Mouse (Mus musculus): ENCODE results near the gene Ptprd.

The Ptprd gene

DNA sequence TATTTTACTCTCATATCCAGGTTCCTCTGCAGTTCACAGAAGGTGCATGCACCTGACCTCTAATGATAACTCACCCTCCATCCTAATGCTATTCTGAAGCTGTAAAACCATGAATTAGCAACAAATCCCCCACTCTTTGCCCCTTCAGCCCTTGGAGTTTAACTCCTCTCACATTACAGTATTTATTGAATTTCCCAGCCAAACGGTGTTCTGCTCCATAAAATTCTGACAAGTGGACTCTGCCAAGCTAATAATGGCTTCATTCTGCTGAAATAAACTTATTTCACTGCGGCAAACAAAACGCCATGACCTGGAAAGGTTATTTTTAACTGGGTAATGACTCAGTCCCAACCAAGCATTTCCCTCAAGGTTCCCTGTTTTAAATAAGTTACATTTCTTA, 1842.7 kb downstream of the Ptprd start:
- DNase-seq = peak; percentile 51

DNA sequence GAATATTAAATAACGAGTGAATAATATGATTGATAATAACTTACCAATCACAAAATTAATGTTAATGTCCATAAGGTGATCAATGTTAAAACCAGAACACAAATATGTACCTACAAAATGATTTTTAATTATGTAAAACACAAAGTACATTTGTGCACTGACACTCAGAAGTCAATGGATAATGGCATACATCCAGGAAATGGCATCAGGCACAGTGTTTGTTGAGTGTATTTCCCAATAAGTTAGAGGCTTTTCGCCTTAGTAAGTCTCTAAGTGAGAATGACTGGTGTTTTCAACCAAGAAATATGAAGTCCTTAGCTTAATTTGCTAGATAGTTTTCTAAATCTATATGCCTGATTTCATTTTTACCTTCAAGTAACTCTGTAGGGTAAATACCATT, 1843.5 kb downstream of the Ptprd start:
- DNase-seq = no peak

DNA sequence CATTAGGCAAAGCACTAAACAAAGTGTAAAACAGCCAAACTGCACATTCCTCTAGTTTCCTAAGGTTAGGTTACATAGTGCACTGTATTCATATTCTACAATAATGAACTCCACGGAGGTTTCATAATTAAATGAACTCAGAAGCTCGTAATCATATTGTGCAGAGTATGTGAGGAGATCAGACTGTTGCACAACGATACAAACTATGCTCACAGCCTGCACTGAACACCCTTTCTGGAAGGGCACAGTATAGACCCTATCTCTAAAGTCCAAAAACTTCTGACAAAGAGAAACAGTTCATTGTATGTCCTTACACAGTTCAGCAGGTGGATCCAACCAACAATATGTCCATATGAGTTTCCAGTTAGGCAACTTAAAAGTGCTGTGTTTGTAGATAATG, 1844.5 kb downstream of the Ptprd start:
- DNase-seq = no peak

DNA sequence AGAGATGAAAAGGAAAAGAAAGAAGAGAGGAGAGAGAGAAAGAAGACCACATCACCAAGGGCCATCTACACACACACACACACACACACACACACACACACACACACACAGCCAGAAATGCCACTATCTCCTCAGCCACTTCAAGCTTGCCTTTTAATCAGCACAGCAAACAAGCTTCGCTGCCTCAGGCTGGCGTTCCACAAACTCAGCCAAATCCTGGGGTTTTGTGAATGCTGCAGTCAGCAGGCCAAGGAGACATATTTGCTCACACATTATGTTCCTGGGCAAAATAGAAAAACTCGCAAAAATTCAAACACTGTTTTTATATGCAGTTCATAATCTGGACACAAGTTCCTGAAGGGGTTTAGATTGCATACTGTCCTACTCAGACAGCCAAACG, 1845.9 kb downstream of the Ptprd start:
- peak; percentile 43 for DNase-seq

DNA sequence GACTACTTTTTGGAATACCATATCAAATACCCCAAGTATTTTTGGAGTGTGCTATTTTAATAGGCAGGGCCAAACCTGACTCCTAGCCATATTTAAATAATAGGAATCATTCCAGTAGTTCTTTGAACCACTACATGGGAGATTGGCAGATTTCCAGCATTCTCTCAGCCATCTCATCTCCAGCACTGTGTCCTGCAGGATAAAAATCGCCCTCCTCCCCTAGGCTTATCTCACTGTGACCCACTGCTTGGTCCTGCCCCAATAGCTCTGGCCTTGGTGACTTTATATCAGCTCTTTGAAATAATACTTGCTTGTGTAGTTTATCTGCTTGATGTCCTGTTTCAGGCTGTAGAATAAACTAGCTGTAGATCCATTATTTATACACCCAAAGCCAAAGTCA, 1850.2 kb downstream of the Ptprd start:
- no peak for DNase-seq

DNA sequence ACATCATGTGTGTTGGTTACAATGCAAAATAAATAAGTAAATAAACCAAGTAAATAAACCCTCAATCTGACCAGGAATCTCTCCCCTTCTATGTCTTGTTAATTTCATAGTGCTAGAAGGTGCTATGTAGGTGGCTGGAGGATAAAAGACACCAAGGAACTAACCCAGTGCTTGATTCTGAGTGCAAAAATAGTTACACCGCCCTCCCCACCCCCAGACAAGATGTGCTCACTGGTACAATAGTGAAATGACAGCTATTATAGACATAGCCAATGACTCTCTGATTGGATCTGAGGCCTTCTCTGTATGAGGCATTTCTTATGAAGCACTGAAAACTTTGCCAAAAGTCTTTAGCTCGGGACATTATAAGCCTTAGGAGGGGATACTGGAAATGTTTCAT, 1857.6 kb downstream of the Ptprd start:
- DNase-seq = no peak

DNA sequence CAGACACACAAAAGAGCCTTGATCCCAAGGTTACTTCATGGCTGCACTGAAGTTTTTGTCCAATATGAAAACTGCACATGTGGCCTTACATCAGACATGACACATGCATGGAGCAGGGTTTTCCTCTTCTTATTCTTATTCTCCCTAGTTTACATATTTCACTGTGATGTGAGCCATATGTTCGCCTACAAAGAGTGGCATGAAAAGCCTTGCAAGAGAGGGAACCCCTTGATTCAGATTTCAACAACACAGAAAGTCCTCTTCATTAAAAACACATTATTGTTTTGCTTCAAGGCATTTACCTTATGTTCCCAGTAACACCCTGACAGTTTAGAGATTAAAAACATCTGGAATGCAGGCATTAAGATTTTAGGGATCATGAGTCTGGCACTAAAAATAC, 1859.3 kb downstream of the Ptprd start:
- no peak for DNase-seq

DNA sequence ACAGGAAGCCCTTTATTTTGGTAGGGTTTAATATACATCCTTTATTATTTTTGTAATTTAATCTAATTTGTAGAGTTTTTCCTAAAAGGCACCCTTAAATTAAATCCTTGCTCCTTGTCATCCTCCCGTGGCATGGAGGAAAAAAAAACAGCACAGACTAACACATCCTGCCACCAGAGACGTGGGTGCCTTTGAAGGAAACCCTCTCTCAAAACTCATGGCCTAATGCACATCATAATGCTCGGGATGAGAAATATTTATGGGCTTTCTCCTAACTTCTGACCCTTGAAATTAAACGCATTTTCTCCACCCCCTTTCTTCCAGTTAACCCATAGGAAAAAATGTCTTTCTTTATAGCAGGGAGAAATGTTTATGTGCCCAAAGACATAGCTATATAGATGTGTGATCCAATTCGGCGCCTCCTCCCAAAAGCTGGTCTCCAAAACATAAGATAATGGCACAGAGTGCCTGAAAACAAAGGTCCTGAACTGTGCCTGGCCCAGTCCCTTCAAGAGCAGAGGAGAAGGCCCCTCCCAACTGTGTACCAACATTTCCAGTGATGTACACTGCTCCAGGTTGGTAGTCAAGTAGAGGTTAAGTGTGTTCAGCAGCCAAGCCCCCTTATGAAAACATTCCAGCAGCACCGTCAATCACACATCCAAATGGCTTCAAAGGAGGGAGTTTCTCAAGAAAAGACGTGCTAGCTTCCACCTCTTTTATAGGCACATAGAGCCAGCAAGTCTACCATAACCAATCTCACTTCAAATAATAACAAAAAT, 1860.4 kb downstream of the Ptprd start:
- no peak for DNase-seq

DNA sequence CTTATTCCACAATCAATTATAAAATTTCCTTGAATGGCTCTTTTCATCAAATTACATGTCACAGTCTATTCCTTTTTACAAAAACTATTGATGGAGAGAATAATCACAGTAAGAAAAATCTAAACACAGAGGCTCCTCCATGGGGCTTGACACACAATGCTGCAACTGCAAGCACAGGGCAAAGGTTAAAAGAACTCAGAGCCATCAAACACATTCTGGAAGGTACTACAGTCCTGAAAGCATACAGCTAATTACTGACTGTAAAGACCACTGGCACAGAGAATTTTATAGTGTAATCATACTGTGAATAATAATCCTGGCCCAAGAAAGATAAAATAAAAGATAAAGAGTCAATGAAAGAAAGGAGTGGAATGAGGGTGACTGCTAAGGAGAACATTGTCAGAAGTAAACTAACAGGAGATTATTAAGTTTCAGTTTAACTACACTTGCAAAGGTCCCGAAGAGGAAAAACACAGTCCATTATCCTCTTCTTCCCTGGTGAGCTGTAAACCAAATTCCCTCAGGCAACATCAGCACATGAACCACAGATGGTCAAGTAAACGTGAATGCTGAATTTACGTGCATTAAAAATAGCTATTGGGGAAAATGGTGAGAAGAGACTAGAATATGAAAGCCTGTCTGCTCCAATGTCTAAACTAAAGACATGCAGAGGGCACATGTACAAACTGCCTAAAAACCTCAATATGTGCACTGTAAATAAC, 1861.4 kb downstream of the Ptprd start:
- no peak for DNase-seq

DNA sequence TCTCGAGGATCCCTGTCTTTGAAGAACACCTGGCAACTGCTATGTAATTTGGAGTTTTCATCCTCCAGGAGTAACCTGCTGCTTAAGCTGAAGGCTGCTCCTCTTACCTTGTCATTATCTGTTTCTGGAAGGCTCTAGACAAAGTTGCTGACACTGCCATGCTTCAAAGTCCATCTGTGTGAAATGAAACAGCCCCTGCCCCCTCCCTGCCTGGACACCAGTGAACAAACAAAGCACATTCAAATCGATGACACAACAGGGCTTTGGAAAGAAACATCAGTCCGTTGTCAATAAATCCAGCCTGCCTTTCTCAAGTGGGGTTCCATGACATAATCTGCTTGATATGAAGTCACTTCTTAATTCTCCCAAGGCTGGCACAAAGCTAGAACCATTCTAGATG, 1867.7 kb downstream of the Ptprd start:
- peak; percentile 71 for DNase-seq

DNA sequence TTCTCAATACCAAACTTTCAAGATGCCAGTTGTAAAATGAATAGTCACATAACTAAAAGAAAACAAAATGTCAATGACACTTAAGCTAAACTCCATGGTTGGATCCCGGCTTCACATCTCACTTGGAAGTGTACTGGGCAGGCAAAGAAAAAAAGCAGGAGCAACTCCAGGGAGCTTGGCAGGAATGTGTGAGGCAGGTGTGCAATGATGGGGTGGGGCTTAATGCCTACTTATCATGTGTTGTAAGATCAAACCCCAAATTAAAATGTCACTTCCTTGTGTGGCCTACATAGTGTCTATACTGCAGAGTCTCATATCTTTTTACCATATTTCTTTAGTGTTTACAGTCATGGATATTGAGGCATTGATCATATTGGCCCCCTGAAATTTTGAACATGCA, 1873.8 kb downstream of the Ptprd start:
- no peak for DNase-seq

DNA sequence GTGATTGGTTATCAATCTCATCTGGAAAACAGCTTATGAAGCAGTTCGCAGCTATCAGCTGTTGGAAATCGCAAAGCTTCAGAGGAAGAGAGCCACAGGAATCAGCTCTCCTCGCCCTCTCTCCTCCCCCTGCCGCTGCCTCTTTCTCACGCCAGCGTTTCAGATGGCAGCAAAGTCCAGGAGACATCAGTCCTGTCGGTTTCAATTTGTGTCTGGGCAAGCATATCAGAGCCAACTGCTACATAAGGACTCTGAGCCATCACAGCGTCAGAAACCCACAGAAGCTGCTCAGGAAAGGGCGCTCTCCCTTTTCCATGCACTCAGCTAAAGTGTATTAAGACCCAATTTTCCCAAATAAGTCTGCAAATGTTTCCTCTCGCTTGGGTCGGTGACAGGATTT, 1884.4 kb downstream of the Ptprd start:
- DNase-seq = peak; percentile 35

DNA sequence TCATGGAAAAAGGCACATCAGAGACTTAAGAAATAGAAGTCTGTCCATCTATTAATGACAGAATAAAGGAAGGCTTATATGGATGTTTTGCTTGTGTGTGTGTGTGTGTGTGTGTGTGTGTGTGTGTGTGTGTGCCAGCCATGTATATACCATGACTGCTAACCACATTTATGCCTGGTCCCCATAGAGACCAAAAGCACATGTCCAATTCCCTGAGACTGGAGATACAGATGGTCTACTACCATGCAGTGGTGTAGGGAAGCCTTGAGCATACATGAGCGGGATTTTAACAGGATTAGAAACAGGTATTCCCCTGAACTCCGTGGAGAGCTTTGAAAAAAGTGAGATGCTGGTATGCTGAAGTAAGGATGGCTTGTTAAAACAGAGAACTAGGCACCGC, 1886.1 kb downstream of the Ptprd start:
- no peak for DNase-seq

DNA sequence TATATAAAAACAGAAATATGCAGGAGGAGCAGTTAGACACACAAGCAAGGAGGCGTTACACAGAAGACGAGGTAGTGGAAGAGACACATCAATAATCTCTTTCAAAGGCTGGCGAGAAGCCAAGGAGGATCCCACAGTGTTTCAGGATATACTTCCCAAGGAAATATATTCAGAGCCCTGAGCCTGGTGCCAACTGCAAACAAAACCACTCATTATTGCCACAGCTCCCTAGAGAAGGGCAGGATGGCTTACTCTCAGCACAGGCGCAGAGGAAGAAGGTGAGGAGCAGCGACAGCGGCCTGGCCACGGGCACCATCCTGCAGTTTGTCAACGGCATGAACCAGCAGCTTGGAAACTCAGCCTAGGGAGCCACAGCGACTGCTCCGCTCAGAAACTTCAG, 1886.8 kb downstream of the Ptprd start:
- DNase-seq = no peak

DNA sequence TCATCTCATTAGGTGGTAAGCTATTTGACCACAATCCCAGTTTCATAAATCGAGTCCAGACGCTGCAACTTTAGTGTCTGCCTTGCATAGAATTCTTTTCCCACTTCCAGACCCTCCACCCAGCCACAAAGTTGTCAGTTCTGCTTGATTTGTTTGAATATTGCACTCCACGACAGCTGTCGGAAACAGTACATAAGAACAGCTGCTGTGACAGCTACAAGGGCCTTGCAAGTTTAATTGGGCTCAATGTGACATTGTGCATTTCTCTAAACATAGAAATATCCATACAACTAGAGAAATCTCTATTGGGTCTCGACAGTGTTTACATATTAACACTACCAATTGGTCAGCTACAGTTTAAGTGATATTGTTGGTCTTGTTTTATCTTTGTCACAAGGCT, 1887.3 kb downstream of the Ptprd start:
- no peak for DNase-seq

DNA sequence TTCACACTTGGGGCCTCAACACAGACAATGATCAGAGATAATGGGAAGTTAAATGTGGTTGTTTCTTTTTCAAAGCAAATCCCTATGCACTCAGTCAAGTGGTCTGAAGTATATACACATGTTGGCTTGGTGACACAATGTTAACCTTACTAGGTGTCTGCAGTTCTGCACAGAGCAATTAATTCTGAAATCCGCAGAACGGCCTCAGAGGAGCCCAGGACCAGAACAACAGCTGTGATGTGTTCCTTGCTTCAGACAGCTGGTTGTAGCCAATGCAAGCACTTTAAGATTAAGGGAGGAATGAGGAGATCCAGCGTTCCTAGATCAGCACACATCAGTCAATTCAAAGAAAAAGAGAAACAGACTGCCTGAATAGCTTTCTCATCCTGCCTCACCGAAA, 1891.9 kb downstream of the Ptprd start:
- no peak for DNase-seq

DNA sequence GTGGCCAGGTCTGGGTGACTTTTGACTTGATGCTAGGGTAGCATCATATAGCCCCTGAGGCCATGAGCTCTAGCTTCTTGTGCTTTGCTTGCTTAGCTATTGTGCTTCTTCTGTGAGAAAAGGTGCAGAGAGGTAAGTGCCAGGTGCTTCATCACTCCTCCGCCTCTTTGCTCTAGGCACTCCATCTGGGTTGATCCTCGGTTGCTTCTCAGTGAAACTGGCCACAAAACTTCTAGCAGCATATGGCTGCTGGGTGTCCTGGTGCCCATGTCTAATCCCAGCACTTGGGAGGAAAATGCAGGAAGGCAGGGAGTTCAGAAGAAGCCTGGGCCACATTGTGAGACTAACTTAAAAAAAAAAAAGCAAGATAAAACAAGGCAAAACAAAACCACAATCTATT, 1895.8 kb downstream of the Ptprd start:
- DNase-seq = no peak

DNA sequence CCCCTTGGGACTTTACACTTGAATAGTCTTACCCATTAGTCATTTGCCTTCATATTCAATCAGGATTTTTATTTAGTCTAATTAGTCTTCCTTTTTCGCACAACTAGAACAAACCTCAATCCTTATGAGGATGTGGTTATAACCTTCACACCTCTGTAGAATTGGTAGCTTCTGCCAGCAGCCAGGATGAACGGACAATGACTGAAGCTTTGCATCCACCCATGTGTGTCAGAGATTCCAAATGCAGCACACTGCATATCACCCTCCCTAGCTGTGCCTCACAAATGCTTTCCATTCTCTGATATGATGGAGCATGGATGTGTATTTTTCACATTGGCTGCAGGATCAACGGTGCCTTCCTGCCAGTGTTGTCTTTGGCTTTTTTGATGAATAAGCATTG, 1898.0 kb downstream of the Ptprd start:
- no peak for DNase-seq

DNA sequence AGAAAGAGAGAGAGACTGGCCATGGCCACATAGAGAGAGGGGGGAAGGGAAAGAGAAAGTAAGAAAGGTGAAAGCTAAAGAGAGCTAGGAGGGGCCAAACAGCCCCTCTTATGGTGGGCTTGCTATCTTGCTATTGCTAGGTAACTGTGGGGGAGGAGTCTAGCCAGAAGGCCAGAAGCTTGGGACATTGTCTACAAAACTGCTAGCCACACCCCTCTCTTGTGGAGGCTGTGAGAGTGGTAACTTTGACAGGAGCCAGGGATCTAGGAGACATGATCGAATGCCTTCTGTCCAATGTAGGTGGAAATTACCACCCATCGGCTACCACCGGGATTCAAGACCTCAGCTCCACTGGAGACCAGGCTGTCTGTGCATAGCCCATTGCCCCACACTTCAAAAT, 1899.2 kb downstream of the Ptprd start:
- no peak for DNase-seq

DNA sequence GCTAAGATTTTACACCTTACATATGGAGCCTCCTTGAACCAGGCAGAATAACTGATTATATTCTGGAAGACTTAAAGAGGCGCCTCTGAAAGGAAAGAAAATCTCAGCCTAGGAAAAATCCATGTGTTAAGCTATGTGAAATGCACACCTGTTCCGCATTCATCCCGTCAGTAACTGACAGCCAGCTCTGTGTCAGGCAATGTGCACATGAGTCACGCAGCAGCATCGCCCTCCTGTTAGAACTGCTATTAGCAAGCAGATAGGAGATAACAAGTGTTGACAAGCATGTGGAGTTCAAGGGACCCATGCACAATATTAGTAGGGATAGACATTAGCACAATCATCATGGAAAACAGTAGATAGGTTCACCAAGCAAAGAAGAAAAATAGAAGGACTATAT, 1905.8 kb downstream of the Ptprd start:
- DNase-seq = no peak

DNA sequence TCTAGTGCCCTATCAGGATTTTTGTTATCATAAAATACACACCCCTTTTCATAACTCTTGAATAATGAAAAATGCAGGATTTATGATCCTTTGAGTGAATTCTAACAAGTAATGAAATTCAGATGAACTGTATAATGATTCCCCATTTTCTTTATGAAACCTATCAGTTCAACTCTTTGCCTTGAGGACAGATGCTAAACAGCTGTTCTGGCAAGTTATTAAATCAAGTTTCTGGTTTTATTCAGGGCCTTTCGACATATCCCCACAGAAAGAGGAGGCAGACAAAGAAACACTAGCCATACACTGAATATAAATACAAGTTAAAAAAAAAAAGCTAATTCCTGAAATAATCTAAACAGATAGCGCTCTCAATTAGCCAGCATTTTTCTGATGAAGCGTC, 1914.4 kb downstream of the Ptprd start:
- DNase-seq = no peak

DNA sequence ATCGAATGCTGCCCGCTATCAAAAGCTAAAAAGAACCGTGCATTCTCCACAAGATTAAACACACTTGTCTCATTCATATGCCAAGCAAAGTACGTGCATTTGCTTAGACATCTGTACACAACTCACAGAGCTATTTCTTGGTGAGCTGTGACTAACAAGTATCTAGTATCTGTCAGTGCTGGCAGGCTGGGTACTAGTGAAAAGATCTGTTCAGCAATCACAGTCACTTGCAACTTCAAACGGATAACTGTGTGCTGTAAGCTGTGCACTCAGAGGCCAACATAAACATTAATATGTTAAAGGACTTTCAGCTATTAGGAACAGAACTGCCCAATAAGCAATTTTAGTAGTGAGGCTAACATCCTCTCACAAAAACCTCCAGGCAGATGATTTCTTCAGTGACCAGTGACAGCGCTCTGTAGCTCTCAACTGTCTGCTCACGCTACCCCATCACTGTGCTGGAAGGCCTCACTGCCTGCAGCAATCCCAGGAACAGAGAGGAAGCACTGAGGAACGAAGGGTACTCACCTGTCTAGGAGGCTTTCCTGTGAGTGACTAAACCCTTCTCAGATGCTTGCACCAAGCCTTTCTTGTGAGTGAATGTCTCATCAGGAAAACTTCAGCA, 1918.9 kb downstream of the Ptprd start:
- DNase-seq = no peak

DNA sequence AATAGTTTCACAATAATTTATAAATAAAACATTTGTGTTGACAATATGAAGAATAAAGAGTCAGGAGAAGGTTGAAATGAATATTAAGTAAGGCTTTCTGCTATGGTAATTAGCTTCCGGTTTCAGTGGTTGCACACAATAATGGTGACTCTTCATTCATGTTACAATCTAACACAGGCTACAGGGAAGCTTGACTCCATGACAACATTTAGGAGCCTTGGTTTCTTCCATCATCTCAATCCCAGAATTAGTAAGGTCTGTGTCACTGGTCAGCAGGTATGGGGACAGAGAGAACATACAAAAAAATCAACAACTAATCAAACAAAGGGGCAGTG, 1921.3 kb downstream of the Ptprd start:
- DNase-seq = no peak

Data from kidney, adult 11 months (tissue).